Mouse (Mus musculus) small intestine, adult 2 months (tissue): ENCODE data around the gene Iqca. TPM values are rescaled to one million over a fixed set of nuclear protein-coding genes. Genes with fewer than 3 reads are reported as not detected.

ENCODE experiments used
- H3K27ac ChIP-seq: fragments of 200-500 bp; 2 replicates; pipeline ENCODE4 v1.5.1; 2012; ENCODE audit warnings: low read depth, low read length, control low read depth, inconsistent platforms; ENCODE audit not compliant: insufficient read depth
- H3K27me3 ChIP-seq: fragments of 200-500 bp; 2 replicates; pipeline ENCODE4 v1.6.1; 2012; ENCODE audit warnings: mild to moderate bottlenecking, moderate library complexity, low read length, inconsistent platforms; ENCODE audit not compliant: control insufficient read depth, insufficient read depth
- H3K36me3 ChIP-seq: fragments of 200-500 bp; 2 replicates; pipeline ENCODE4 v1.6.1; 2012; ENCODE audit warnings: mild to moderate bottlenecking, low read length, control low read depth, inconsistent platforms; ENCODE audit not compliant: control insufficient read depth, insufficient read depth
- H3K4me1 ChIP-seq: fragments of 200-500 bp; 2 replicates; pipeline ENCODE4 v1.6.1; 2012; ENCODE audit warnings: low read length, inconsistent platforms, mixed read lengths; ENCODE audit not compliant: control insufficient read depth, insufficient read depth, insufficient read length
- H3K4me3 ChIP-seq: fragments of 200-500 bp; 2 replicates; pipeline ENCODE4 v1.5.1; 2012; ENCODE audit warnings: low read depth, mild to moderate bottlenecking, control low read depth, inconsistent platforms, low read length, moderate library complexity
- CTCF ChIP-seq: fragments of 200-500 bp; IDR thresholded peaks from 2 replicates; pipeline ENCODE4 v1.5.1; 2012; ENCODE audit warnings: low read depth, mild to moderate bottlenecking, control low read depth, inconsistent platforms, low read length, moderate library complexity, mixed read lengths; ENCODE audit not compliant: insufficient replicate concordance, insufficient read length; ENCODE audit errors: extremely low read depth
- POLR2A ChIP-seq: fragments of 200-500 bp; IDR thresholded peaks from 2 replicates; pipeline ENCODE4 v1.6.1; 2012; ENCODE audit warnings: low read depth, mild to moderate bottlenecking, control low read depth, inconsistent platforms, low read length, moderate library complexity
- WGBS: fragments of 180-500 bp; shearing (Covaris S2); methylation state at CpG from one replicate; pipeline ENCODE4 v1.1.7; 2018; 5-methylcytosine and 5-hydroxymethylcytosine counted together
- polyA plus RNA-seq: library from polyadenylated mRNA; depleted of rRNA; stranded (reverse); fragments of >200 nt; gene quantifications from 2 replicates; pipeline ENCODE4 v1.2.3, GENCODE M21; 2012

Gene Iqca
- polyA plus RNA-seq, 1 experiment = not detected

- H3K27ac ChIP-seq = no peak overlapping the region
- no peaks in the 10 kb centered on the region for H3K27me3 ChIP-seq
- TF ChIP-seq POLR2A = no peak
- no peak for TF ChIP-seq CTCF
- H3K4me3 ChIP-seq = no peak overlapping the region
- 54% methylated on average over 3 of the region's 3 CpGs for WGBS
- no peaks in the 10 kb centered on the region for H3K36me3 ChIP-seq
- no peaks in the 10 kb centered on the region for H3K4me1 ChIP-seq
Observed at GRCm38 (mm10) chr1:90164319-90164718, 11.1 kb upstream of the Iqca start.

GRCm38 (mm10) chr1:90163161-90163560 is 10.0 kb upstream of the Iqca start:
- whole genome bisulfite sequencing = 82% methylated on average over 7 of the region's 7 CpGs
- H3K4me3 ChIP-seq = no peak overlapping the region

GRCm38 (mm10) chr1:90162379-90162857 is 9.2 kb upstream of the Iqca start:
- 44% methylated on average over 13 of the region's 13 CpGs for WGBS

More at GRCm38 (mm10) chr1:90163161-90163560, 10.0 kb upstream of the Iqca start:
- TF ChIP-seq POLR2A (no peak), CTCF (no peak)
- Histone ChIP-seq H3K4me1 (no peaks in the 10 kb centered on the region), H3K27me3 (no peaks in the 10 kb centered on the region), H3K36me3 (no peaks in the 10 kb centered on the region), H3K27ac (no peak overlapping the region)

GRCm38 (mm10) chr1:90161623-90162022 is 8.4 kb upstream of the Iqca start:
- H3K27me3 ChIP-seq = no peaks in the 10 kb centered on the region
- no peaks in the 10 kb centered on the region for H3K36me3 ChIP-seq
- no peaks in the 10 kb centered on the region for H3K4me1 ChIP-seq
- TF ChIP-seq POLR2A (no peak), CTCF (no peak)
- H3K4me3 ChIP-seq = no peak overlapping the region
- no peak overlapping the region for H3K27ac ChIP-seq
- WGBS = 35% methylated on average over 6 of the region's 6 CpGs

More at GRCm38 (mm10) chr1:90162379-90162857, 9.2 kb upstream of the Iqca start:
- no peaks in the 10 kb centered on the region for H3K27me3 ChIP-seq
- no peak overlapping the region for H3K4me3 ChIP-seq
- H3K4me1 ChIP-seq = no peaks in the 10 kb centered on the region
- TF ChIP-seq CTCF (no peak), POLR2A (no peak)
- no peaks in the 10 kb centered on the region for H3K36me3 ChIP-seq
- H3K27ac ChIP-seq = no peak overlapping the region

GRCm38 (mm10) chr1:90159927-90160326 is 6.7 kb upstream of the Iqca start:
- H3K27me3 ChIP-seq = no peaks in the 10 kb centered on the region
- H3K4me3 ChIP-seq = no peak overlapping the region
- no peaks in the 10 kb centered on the region for H3K4me1 ChIP-seq
- WGBS = 47% methylated on average over 13 of the region's 13 CpGs
- no peaks in the 10 kb centered on the region for H3K36me3 ChIP-seq
- TF ChIP-seq CTCF (0 out of 2 replicates have a peak, but pooled peaks have one; percentile 4), POLR2A (no peak)
- no peak overlapping the region for H3K27ac ChIP-seq

- TF ChIP-seq POLR2A = no peak
- no peak for TF ChIP-seq CTCF
- Histone ChIP-seq H3K36me3 (no peaks in the 10 kb centered on the region), H3K4me3 (no peak overlapping the region), H3K27me3 (no peaks in the 10 kb centered on the region), H3K27ac (no peak overlapping the region), H3K4me1 (no peaks in the 10 kb centered on the region; the same call in 1 of the 2 replicates)
- WGBS = 43% methylated on average over 7 of the region's 7 CpGs
Observed at GRCm38 (mm10) chr1:90156589-90156988, 3.4 kb upstream of the Iqca start.

GRCm38 (mm10) chr1:90153787-90154186 is 586 bp upstream of the Iqca start:
- WGBS = 24% methylated on average over 6 of the region's 6 CpGs
- no peak for TF ChIP-seq CTCF
- no peak overlapping the region for H3K27ac ChIP-seq

More at GRCm38 (mm10) chr1:90153787-90154186, 586 bp upstream of the Iqca start:
- Histone ChIP-seq H3K4me3 (peak overlapping the region; percentile 19; the same call in 1 of the 2 replicates), H3K4me1 (no peaks in the 10 kb centered on the region; the same call in 1 of the 2 replicates), H3K36me3 (no peaks in the 10 kb centered on the region), H3K27me3 (no peaks in the 10 kb centered on the region)
